Mouse (Mus musculus) heart, embryonic 16.5 days (tissue): Measurements from ENCODE around the gene Lingo1. TPM values are rescaled to one million over a fixed set of nuclear protein-coding genes. Genes with fewer than 3 reads are reported as not detected.

Source experiments
- ATAC-seq: fragments of 200-750 bp; cut with Nextera tagmentation; replicated peaks from 2 replicates; pipeline ENCODE4 v1.8.0; 2017; ENCODE audit warnings: moderate number of reproducible peaks; ENCODE audit not compliant: insufficient read depth, low FRiP score; ENCODE audit errors: extremely low read depth
- H3K27ac ChIP-seq: fragments of 300-500 bp; sonication (generic); 2 replicates; pipeline ENCODE4 v1.5.1; 2014; ENCODE audit warnings: mild to moderate bottlenecking, low read length, control low read depth, moderate library complexity
- H3K27me3 ChIP-seq: fragments of 300-500 bp; sonication (generic); 2 replicates; pipeline ENCODE4 v1.6.1; 2014; ENCODE audit warnings: low read length, mixed read lengths; ENCODE audit not compliant: control insufficient read depth, insufficient read depth
- H3K36me3 ChIP-seq: fragments of 300-500 bp; sonication (generic); 2 replicates; pipeline ENCODE4 v1.6.1; 2014; ENCODE audit not compliant: control insufficient read depth, insufficient read depth
- H3K4me1 ChIP-seq: fragments of 300-500 bp; sonication (generic); 2 replicates; pipeline ENCODE4 v1.6.1; 2014; ENCODE audit warnings: low read length, mixed read lengths; ENCODE audit not compliant: control insufficient read depth, insufficient read depth
- H3K4me2 ChIP-seq: fragments of 300-500 bp; sonication (generic); 2 replicates; pipeline ENCODE4 v1.6.1; 2014; ENCODE audit warnings: low read depth, mild to moderate bottlenecking, control low read depth, low read length
- H3K4me3 ChIP-seq: fragments of 300-500 bp; sonication (generic); 2 replicates; pipeline ENCODE4 v1.5.1; 2014; ENCODE audit warnings: mild to moderate bottlenecking, control low read depth, low read length
- H3K9ac ChIP-seq: fragments of 300-500 bp; sonication (generic); 2 replicates; pipeline ENCODE4 v1.6.1; 2014; ENCODE audit warnings: low read length, control low read depth
- H3K9me3 ChIP-seq: fragments of 300-500 bp; sonication (generic); replicated peaks from 2 replicates; pipeline ENCODE4 v1.6.1; 2016; ENCODE audit warnings: low read length; ENCODE audit not compliant: control insufficient read depth
- WGBS: fragments of 180-500 bp; shearing (Covaris S2); extraction: QIAGEN DNeasy Blood & Tissue Kit; methylation state at CpG from one replicate; pipeline ENCODE4 v1.1.7; 2014; 5-methylcytosine and 5-hydroxymethylcytosine counted together
- polyA plus RNA-seq: library from polyadenylated mRNA; unstranded; fragments of >200 nt; fragmentation: Nextera tagmentation; extraction: Ambion mirVana; gene quantifications from 2 replicates; pipeline ENCODE4 v1.2.1, GENCODE M21; 2015

Gene Lingo1
- polyA plus RNA-seq, 1 experiment from 2014 or later: 1.8 TPM

DNA sequence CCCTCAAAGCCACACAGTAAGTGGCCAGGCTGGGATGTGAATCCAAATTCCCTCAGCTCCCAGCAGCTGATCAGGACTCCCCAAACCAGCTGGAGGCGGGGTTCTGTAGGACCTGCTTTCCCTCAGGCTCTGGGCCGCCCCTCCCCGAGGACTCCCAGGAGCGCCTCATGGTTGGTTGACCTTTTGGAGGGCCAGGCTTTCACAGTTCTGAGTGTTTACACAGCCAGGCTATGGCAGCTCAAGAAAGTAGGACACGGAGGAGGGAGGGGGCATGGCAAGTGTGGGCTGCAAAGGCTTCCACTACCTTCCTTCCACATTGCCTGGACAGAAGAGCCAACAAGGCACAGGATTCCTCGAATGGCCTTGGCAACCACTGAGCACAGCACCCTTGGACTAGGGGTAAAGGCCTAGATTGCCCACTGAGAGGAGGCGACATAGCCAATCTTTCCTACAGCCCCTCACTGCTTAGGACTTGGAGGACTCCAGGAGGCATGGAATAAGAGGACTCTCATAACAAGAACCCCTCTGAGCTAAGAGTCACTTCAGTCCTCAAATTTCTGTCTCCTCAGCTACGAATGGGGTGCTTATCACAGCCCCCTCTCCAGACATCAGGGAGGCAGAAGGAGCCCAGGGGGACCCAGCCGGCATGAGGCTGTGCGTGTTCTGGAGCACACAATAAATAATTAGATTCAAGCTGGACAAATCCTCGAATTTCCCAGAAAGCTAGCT lies 29.5 kb downstream of the Lingo1 start:
- Histone ChIP-seq H3K4me3 (no peak overlapping the region), H3K27me3 (peaks cover 44% of the 10 kb centered on the region), H3K27ac (no peak overlapping the region), H3K4me1 (peaks cover 7% of the 10 kb centered on the region), H3K9me3 (no peaks in the 10 kb centered on the region), H3K36me3 (no peaks in the 10 kb centered on the region), H3K4me2 (no peak overlapping the region), H3K9ac (no peak overlapping the region)
- WGBS: 63% methylated on average over 11 of the region's 11 CpGs
- no peak for ATAC-seq

- H3K9ac ChIP-seq: no peak overlapping the region
- H3K4me1 ChIP-seq: no peaks in the 10 kb centered on the region
- H3K27me3 ChIP-seq: peaks cover 34% of the 10 kb centered on the region
- no peak overlapping the region for H3K27ac ChIP-seq
- WGBS: 88% methylated on average over 9 of the region's 9 CpGs
- H3K9me3 ChIP-seq: no peaks in the 10 kb centered on the region
- no peak for ATAC-seq
- H3K4me3 ChIP-seq: no peak overlapping the region
- no peak overlapping the region for H3K4me2 ChIP-seq
- no peaks in the 10 kb centered on the region for H3K36me3 ChIP-seq
These were observed 34.1 kb downstream of the Lingo1 start for GRCm38 (mm10) chr9:56762106-56762562.

- no peaks in the 10 kb centered on the region for H3K9me3 ChIP-seq
- peaks cover 8% of the 10 kb centered on the region for H3K27me3 ChIP-seq
- no peaks in the 10 kb centered on the region for H3K4me1 ChIP-seq
- ATAC-seq: no peak
- no peak overlapping the region for H3K4me2 ChIP-seq
- no peaks in the 10 kb centered on the region for H3K36me3 ChIP-seq
- no peak overlapping the region for H3K9ac ChIP-seq
- H3K4me3 ChIP-seq: no peak overlapping the region
- H3K27ac ChIP-seq: no peak overlapping the region
- WGBS: 39% methylated on average over 11 of the region's 11 CpGs
These were observed 38.5 kb downstream of the Lingo1 start for GRCm38 (mm10) chr9:56757791-56758190.

DNA sequence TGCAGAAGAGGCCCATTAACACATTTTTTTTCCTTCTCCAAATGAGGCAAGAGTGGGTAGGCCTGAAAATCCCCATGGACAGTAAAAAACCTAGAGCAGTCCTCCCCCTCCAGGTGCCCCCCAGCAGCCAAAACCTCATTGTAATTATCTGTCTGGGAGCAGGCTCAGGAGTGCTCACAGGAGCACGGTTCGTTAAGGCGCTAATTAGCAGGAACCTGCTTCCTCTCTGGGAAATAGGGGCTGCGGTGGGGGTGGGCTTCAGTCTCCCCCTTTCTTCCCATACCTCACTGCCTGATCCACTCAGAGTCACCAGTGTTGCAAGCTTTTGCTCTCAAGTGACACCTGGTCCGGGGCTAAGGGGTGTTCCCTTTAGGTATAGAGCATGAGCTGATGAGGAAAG lies 41.1 kb downstream of the Lingo1 start:
- Histone ChIP-seq H3K27me3 (peaks cover 5% of the 10 kb centered on the region), H3K4me1 (no peaks in the 10 kb centered on the region), H3K27ac (no peak overlapping the region), H3K9ac (no peak overlapping the region), H3K4me2 (no peak overlapping the region), H3K9me3 (no peaks in the 10 kb centered on the region), H3K36me3 (no peaks in the 10 kb centered on the region), H3K4me3 (no peak overlapping the region)
- ATAC-seq: no peak
- WGBS: 86% methylated on average over 5 of the region's 5 CpGs

GRCm38 (mm10) chr9:56753386-56753785 lies 42.9 kb downstream of the Lingo1 start:
- WGBS: 61% methylated on average over 6 of the region's 6 CpGs
- no peaks in the 10 kb centered on the region for H3K36me3 ChIP-seq
- no peak overlapping the region for H3K9ac ChIP-seq
- no peak overlapping the region for H3K4me2 ChIP-seq
- H3K27me3 ChIP-seq: peaks cover 3% of the 10 kb centered on the region
- no peak overlapping the region for H3K27ac ChIP-seq
- ATAC-seq: no peak
- H3K9me3 ChIP-seq: peaks cover 3% of the 10 kb centered on the region; the same call in 1 of the 2 replicates
- H3K4me3 ChIP-seq: no peak overlapping the region
- no peaks in the 10 kb centered on the region for H3K4me1 ChIP-seq

DNA sequence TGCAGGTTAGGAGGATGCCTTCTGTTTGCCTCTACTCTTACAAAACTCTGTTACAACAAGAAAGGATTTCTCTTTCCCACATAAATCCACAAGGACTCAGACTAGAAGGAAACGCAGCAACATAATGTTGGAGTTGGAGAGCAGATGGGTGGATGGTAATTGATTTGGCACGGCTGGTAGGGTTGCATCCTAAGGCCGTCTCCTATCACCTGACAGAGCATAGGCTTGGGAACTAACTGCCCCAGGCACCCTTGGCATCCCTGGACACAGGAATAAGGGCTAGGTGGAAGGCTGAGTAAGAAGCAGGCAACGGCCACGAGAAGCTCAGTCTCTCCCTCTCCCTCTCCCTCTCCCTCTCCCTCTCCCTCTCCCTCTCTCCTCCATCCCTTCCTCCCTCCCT lies 48.2 kb downstream of the Lingo1 start:
- no peak for ATAC-seq
- Histone ChIP-seq H3K4me1 (no peaks in the 10 kb centered on the region), H3K9me3 (peaks cover 3% of the 10 kb centered on the region; the same call in 1 of the 2 replicates), H3K4me3 (no peak overlapping the region), H3K36me3 (no peaks in the 10 kb centered on the region), H3K27me3 (no peaks in the 10 kb centered on the region; the same call in 1 of the 2 replicates), H3K9ac (no peak overlapping the region), H3K27ac (no peak overlapping the region), H3K4me2 (no peak overlapping the region)
- 71% methylated on average over 5 of the region's 5 CpGs for WGBS

GRCm38 (mm10) chr9:56746926-56747294 lies 49.4 kb downstream of the Lingo1 start:
- H3K27me3 ChIP-seq: no peaks in the 10 kb centered on the region; the same call in 1 of the 2 replicates

GRCm38 (mm10) chr9:56746195-56746925 lies 49.9 kb downstream of the Lingo1 start:
- ATAC-seq: no peak
- Histone ChIP-seq H3K27me3 (no peaks in the 10 kb centered on the region; the same call in 1 of the 2 replicates), H3K27ac (no peak overlapping the region), H3K4me2 (no peak overlapping the region), H3K4me3 (no peak overlapping the region), H3K9ac (no peak overlapping the region), H3K9me3 (peaks cover 3% of the 10 kb centered on the region; the same call in 1 of the 2 replicates), H3K36me3 (no peaks in the 10 kb centered on the region), H3K4me1 (no peaks in the 10 kb centered on the region)
- WGBS: 75% methylated on average over 14 of the region's 14 CpGs

More at GRCm38 (mm10) chr9:56746926-56747294, 49.4 kb downstream of the Lingo1 start:
- Histone ChIP-seq H3K4me1 (no peaks in the 10 kb centered on the region), H3K4me3 (no peak overlapping the region), H3K4me2 (no peak overlapping the region), H3K9me3 (peaks cover 3% of the 10 kb centered on the region; the same call in 1 of the 2 replicates), H3K27ac (no peak overlapping the region), H3K9ac (no peak overlapping the region), H3K36me3 (no peaks in the 10 kb centered on the region)
- 72% methylated on average over 4 of the region's 4 CpGs for WGBS
- no peak for ATAC-seq

- H3K4me1 ChIP-seq: no peaks in the 10 kb centered on the region
- H3K4me2 ChIP-seq: no peak overlapping the region
- WGBS: 24% methylated on average over 5 of the region's 5 CpGs
- H3K27ac ChIP-seq: no peak overlapping the region
- peaks cover 2% of the 10 kb centered on the region; the same call in 1 of the 2 replicates for H3K9me3 ChIP-seq
- 0 out of 2 replicates have a peak, but pooled peaks cover 2% of the 10 kb centered on the region for H3K27me3 ChIP-seq
- no peak for ATAC-seq
- no peak overlapping the region for H3K9ac ChIP-seq
- H3K36me3 ChIP-seq: no peaks in the 10 kb centered on the region
- no peak overlapping the region for H3K4me3 ChIP-seq
These were observed 51.9 kb downstream of the Lingo1 start for GRCm38 (mm10) chr9:56744369-56744768.
